Mouse (Mus musculus): ENCODE data around the gene Klk4.

Klk4 gene

DNA sequence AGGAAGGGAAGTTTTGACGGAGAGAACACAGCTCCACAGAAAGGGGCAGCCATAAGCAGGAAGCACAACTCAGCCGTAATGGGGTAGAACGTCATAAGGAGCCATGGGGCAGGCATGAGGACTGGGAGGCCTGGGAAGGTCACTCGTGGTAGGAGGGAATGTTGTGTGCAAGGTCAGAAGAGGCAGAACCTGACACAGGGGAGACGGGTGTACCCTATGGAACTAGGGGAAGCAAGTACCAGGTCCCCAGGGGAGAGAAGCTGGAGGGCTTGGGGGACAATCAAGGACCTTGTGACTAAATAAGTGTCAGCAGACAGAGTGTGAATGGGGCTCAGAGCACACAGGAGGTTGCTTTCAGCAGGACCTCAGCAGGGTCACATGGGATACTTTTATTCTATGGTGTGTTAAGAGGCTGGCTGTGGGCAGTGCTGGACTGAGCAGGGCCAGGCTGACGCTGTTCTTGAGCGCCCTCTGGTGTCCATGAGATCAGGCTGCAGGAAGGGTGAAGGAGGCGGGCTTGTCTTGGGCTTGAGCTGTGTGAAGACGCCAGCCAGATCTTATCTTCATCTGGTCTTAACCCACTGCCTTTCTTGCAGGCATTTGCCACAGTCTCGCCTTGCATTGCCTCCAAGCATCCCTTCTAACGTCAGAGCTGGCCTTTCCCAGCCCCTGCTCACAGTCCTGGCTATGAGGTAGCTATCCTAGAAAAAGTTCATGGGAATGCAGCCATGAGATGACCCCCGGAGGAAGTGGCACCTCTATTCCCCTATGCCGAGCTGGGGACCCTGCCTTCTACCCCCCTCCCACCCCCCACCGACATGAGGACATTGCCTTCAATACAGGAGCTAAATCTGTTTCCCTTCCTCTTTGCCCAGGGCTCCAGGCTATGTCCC is 38.8 kb downstream of the Klk4 start:
- DNase-seq (ENCODE audit: low spot score in 2 of 2) = peak; percentile 51 to 73

DNA sequence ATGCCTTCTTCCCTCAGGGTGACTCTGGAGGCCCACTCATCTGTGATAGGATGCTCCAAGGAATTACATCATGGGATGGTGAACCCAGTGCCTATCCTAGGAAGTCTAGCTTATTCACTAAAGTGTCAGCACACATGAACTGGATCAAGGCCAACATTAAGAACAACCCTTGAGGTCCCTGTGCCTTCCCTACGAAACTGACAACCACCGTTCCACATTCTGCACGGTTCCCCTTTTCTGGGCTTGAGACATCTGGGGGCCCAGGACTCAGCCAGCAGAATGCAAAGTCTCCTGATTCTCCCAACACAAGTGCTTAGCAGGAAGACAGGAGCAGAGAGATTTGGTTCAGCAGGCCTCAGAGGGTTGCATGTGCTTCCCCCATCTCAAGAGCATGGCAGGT is 39.6 kb downstream of the Klk4 start:
- no peak for DNase-seq (ENCODE audit: low spot score in 2 of 2)

DNA sequence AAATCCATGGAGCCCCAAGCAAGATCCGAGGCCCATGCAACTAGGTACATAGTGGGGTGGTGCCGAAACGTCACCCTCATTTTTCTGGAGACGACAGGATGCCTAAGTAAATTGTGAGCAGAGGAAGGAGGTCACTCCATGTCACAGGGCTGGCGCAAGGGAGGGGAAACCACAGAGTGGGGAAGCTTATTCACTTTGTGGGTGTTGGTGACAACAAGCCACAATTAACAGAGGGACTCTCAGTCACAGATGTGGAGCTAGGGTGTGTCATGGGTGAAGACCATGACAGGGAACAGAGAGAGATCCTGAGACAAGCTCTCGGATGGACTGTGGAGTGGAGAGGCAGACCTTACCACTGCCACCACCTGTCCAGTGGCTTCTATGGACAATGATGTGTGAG is 40.1 kb downstream of the Klk4 start:
- no peak for DNase-seq (ENCODE audit: low spot score in 2 of 2)

DNA sequence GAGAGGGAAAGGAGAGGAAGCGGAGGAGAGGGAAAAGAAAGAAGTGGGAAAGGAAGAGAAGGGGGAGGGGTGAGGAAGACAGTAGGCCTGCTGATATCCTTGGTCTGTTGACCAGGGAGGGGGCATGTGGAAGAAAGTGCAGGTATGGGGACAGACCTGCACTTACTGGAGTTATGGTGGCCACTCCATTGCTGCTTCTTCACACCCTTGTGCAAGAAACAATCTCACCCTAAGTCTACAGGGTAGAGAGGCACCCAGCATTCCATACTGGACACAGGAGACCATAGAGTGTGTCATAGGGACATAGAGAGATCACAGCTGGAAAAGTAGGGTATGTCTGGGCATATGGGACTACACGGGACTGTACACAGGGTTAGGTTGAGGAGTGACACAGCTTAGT is 41.0 kb downstream of the Klk4 start:
- no peak for DNase-seq (ENCODE audit: low spot score in 2 of 2)

DNA sequence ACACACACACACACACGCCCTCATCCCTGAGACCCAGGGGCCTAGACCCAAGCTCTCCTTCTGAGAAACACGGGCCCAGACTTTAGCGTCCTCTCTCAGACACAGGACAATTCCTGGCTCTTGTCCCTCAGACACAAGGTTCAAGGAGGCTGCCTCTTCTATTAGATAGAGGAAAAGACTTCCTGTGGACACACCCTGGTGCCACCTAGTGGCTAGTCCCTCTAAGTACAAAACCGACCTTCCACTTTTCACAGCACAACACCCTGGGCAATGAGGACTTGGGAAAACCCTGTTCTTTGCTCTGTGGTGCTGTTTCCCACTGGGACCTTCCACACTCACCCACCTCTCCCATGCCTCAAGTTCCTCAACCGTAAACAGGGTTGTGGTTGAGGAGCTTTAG is 45.0 kb downstream of the Klk4 start:
- DNase-seq (ENCODE audit: low spot score in 2 of 2) = no peak

DNA sequence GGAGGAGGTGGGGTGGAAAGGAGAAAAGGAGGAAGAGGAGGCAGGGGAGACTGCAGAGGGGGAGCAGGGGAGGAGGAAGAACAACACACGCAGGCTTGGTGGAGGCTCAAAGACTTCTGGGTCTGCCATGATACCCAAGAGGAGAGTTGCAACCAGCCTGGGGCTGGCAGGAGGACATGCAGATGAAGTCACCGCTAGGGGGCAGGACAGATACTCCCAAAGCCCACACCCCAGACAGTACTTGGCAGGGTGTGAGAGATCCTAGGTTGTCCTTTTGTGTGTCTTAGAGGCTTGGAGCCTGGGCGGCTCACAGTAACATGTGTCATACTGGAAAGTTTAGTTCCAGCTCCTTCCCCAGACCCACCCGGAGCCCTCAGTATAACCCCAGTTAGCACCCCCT is 47.6 kb downstream of the Klk4 start:
- DNase-seq (ENCODE audit: low spot score in 2 of 2) = no peak

DNA sequence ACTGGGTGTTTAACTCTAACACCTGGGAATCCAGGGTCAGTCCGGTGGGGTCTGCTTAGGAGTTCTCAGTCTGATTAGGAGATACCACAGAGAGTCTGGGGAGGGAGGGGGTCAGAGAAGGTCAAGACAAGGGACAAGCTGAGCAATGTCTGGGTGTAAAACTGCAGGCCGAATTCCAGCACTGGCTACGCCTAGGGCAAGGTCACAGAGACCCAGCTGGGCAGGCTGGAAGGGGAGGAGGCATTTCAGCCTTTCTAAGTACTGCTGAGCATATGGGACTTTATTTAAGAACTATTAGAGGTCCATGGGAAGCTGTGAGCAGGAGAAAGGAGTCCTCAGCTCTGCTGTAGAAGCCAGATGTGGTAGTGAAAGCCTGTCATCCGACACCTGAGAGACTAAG is 51.4 kb downstream of the Klk4 start:
- DNase-seq (ENCODE audit: low spot score in 2 of 2) = no peak

DNA sequence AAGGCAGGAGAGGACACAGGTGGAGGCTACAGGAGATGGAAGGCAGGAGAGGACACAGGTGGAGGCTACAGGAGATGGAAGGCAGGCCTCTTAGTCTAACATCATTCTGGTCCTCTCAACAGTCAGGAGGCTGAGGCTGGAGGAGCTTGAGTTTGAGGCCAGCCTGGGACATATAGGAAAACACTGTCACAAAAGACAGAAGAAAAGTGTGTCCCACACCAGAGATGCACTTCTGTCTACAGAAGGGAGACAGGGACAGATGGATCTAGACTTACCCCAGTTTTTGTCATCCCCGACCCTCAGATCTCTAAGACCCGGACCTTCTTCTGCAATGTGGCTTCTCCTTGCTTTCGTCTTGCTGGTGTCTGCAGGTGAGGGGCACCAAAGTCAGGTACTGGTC is 52.5 kb downstream of the Klk4 start, which contains the start of gene Klk15:
Gene Klk15, plus strand, starts transcription at position 301 of the 400 bp plus-strand sequence.
- DNase-seq (ENCODE audit: low spot score in 2 of 2) = no peak

DNA sequence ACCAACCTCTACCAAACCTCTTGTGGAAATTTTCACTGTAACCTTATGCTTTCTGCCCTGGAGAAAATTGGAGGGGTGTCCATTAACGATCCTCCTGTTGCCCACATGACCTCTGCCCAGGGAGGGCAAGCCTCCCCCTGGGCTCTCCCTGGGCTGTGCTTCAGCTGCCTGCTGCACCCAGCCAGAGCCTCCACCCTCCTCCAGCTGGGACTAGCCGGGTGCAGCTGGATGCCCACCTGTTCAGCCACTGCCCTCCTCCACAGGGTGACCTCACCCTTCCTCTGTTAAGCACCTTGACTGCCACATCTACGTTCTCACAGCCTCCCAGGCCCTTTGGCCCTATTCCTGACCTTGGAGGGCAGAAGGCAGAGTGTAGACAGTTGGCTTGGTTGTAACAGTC is 53.8 kb downstream of the Klk4 start:
- DNase-seq (ENCODE audit: low spot score in 2 of 2) = no peak
